Mouse (Mus musculus): ENCODE data around the gene Grhpr.
"Not testable (repeated sequence)": the region's sequence is repeated elsewhere in the genome, so short reads cannot be mapped to it uniquely, and the experiment has no call there.

Gene Grhpr

DNA sequence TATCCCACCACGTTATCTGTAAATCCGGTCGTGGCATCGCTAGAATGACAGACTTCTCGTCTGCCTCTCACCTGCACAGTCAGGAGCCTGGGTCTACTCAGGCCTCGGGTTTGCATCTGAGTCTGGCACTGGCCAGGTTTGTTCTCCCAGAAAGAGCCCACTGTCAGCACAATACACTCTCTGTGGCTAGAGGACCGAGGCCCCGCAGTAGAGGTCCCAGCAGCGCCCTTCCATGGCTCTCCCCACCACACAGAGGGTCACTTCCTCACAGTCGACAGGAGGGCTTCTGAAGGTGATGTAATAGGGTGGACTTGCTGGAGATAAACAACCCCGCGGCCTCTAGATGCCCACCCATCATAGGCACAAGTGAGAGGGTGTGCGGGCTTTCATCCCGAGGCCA, 7.3 kb upstream of the Grhpr start:
- DNase-seq (ENCODE audit: low read depth in 1 of 2, low spot score in 2 of 2), result no peak

DNA sequence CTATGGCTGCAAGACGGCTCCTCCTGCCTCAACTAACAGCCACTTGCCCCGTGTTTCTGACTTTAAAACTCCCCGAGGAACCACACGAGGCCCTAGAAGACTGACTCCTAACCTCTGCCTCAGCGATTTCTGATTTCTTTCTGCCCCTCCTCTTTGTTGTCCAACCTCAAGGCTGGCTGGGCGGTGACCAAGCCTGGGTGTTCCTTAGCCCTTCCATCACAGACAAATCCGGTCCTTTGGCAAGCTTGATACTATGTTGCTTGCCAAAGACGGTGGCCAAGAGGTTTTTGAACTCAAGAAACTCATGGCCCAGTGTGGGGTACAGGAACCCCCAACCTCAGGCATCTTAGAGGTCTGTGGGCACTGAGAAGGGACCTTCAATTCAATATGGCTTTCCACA, 6.9 kb upstream of the Grhpr start:
- DNase-seq (ENCODE audit: low read depth in 1 of 2, low spot score in 2 of 2), result no peak

DNA sequence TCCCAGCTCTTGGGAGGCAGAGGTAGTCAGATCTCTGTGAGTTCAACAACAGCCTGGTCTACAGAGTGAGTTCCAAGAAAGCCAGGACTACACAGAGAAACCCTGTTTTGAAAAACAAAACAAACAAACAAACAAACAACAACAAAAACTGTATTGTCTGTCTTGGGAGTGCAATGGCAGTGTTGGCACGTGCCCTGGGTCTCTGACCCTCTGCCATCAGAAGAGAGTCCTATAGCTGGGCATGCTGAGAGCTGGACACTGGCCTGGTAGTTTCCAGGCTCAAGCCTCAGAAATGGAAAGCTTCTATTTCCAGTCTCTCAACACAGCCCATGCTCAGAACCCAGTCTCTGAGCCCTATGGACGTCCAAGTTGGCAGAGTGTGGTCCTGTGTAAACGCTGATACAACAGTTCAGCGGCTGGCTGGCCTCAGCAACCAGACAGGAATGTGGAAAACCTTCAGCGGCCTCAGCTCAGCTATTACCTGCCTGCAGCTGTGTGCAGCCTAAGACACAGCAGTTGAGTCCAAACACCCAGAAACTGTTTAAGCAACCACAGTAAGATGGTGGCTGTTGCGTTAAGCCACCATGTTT, 5.1 kb upstream of the Grhpr start:
- DNase-seq (ENCODE audit: low read depth in 1 of 2, low spot score in 2 of 2), result no peak

DNA sequence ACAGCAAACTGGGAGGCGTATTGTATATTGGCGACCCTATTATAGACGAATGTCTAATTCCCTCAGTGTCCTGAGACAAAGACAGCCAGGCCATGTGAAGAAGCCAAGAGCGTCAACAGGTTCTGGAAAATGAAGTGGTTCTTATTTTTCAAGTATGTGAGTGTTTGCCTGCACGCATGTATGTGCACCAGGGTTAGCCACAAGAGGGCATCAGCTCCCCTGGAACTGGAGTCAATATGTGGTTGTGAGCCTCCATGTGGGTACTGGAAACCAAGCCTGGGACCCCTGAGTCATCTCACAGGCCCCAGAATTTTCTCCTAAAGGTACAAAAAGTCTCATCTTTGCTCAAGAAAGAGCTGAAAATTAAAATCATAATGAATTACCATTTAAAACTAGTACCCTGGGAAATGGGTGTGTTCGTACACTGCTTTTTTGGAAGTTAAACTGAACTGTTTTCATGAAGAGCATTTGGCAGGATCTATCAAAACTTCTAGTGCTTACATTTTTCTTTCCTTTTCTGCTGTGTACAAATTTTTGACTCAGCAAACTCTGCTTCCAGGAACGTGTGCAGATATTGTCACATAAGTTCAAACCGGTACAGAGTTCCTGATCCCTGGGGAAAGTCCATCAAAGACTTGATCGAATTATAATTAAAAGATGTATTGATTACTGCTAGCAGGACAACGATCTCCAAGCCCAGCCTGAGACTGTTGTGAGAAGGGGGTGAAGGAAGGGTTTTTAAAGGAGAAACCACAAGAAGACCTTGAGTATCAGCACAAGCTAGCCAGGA, 4.1 kb upstream of the Grhpr start:
- DNase-seq (ENCODE audit: low read depth in 1 of 2, low spot score in 2 of 2), result no peak

DNA sequence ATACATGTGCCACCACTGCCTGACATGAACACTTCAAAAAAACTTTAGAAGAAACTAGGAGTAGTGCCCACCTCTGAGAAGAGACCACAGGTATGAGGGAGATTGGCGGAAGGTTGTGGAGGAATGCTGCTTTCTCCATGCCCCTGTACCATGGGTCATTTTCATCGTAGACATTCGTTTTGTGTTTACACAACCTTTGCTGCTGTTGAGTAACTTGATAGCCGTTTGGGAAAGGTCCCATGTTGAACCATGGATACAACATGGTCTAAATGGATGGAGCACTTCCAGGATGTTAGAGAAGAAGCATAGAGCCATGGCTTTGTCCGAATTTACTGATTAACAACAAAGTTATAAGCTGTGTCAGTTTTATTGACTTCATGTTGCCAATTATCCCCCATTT, 3.0 kb upstream of the Grhpr start:
- DNase-seq (ENCODE audit: low read depth in 1 of 2, low spot score in 2 of 2), result no peak

DNA sequence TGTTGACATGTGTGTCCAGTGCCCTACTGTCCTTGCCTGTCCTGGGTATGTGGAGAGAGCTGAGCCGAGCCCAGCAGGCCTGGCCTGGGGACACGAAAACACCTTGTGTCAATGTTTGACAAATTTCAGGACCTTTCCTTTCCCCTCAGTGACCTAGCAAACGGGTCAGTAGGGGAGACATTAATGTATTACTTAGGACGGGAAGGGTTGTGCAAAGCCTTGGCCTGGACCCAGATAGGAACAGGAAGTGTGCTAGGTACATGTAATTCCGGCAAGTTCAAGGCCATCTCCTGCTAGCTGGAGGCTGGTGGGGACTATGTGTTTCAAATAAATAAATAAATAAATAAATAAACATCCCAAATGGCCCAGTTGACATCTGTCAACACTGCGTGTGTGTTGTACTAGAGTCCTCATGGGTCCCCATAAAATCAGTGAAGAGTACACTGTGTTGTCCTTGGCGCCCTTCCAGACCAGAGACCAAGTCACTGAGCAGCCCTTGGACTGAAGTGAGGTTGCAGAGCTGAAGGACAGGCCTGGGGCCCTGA, 1.3 kb upstream of the Grhpr start:
- DNase-seq (ENCODE audit: low read depth in 1 of 2, low spot score in 2 of 2), result no peak

DNA sequence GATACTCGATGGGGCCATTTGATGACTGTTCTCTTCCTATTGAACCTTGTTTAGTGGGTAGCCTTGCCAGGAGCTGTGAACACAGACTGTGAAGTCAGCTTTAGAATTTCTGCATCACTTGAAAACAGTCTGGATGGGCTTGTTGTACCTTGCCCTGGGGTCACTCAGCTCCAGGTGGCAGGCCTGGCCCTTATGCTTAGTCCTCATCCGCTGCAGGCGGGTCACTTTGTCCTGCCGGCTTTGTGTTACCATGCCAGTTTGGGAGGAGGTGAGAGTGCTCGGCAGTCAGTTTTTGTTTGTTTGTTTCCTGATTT, 736 bp downstream of the Grhpr start:
- DNase-seq (ENCODE audit: low read depth in 1 of 2, low spot score in 2 of 2), result no peak

DNA sequence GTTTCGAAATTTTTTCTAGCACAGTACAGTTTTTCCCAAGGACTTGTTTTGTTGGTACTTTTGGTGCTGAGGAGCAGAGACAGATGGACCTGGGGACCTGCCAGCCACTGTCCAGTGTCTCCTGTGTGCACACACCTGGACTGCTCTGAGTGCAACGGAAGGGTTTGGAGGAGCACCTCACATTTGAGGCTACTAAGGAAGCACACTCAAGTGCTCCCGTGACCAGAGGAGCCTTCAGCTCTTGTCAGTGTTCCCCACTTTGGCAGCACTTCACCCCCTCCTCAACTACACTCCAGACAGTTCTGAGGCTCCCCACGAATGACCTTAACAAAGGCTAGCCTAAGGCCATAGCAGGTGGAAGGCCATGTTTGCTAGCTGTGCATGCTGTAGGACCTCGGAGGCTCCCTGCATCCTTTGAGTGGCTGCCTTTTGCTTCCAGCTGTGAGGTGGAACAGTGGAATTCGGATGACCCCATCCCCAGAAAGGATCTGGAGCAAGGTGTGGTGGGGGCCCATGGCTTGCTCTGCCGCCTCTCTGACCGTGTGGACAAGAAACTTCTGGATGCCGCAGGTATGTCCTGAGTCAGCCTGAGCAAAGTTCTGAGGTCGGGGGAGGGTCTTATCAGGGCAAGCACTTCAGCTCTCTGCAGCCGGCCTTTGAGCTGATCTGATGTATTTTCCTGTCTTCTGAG, 1.4 kb downstream of the Grhpr start:
- no peak for DNase-seq (ENCODE audit: low read depth in 1 of 2, low spot score in 2 of 2)

DNA sequence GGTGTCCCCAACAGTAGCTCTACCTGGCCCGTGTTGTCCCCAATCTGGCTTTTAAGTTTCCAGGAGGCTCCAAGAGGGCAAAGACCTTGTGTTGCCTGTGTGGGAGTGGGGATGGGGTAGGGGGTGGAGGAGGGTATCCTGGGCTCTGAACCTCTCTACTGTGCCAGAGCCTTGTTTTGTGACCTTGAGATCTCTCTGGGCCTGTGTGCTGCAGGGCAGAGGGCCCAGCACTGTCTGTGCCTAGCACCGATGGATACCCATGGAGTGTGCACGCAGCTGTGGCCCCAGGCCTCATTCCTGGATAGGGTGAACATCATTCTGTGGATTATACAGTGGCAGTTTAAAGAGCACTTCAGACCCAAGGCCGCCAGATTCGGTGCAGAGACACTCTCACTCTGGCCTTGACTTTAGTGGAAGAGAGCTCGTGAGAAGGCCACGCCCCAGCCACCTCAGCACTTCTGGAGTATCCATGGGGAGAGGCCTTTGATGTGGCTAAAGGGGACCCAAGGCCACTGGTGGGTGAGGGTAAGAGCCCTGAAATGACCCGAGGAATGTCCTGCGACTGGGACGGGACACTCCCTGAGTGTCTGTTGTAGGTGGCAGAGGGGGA, 2.0 kb downstream of the Grhpr start:
- no peak for DNase-seq (ENCODE audit: low read depth in 1 of 2, low spot score in 2 of 2)

DNA sequence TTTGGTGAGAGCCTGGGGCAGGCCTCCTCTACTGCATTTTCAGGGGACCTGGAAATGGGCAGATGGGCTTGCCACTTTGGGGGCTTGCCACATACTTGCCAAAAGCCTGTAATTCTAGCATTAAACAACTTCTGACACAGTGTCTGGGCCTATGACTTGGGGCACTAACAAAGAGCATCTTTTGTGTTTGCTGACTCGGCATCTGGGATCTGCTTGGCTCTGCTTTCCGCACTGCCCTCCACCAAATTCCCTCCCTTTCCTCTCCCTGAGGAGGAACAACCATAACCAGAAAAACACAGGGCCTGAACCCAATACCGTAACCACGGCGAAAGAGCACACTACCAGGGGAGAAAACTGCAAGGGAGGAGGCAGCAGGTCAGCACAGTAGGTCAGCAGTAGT, 9.4 kb downstream of the Grhpr start:
- no peak for DNase-seq (ENCODE audit: low read depth in 1 of 2, low spot score in 2 of 2)

DNA sequence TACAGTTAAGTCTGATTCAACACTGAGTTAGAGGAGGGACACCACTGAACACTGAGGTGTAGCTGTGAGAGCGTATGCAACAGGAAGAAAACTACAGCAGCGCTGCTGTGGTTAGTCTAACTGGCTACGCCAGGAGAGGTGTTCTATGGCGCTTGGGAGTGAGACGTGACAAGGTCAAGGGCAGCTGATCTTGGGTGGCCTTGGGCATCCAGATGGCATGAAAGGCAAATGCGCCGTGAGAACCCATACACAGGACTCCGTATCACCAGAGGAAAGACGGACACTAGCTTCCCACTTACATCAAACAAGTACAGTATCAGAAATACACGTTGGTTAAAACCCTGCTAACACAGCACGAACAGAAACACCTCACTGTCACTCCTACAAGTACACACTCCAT, 11.1 kb downstream of the Grhpr start:
- not testable (repeated sequence) for DNase-seq (ENCODE audit: low read depth in 1 of 2, low spot score in 2 of 2)

DNA sequence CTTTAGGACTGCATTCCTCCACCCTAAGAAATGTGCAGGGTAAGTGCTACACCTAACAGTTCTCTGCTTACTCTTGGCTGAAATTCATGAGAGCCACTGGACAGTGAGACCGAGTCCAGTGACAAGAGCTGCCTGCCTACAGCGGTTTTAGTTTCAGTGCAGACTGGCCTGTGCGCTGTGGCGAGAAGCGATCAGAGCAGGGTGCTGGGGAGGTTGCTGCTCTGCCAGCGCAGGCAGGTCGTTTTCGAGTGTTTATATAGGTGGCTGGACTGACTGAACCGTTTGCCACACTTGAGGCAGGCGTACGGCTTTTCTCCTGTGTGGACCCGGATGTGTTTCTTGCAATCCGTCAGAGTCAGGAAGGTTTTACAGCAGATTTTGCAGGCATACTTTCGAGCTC, 12.0 kb downstream of the Grhpr start:
- not testable (repeated sequence) for DNase-seq (ENCODE audit: low read depth in 1 of 2, low spot score in 2 of 2)

DNA sequence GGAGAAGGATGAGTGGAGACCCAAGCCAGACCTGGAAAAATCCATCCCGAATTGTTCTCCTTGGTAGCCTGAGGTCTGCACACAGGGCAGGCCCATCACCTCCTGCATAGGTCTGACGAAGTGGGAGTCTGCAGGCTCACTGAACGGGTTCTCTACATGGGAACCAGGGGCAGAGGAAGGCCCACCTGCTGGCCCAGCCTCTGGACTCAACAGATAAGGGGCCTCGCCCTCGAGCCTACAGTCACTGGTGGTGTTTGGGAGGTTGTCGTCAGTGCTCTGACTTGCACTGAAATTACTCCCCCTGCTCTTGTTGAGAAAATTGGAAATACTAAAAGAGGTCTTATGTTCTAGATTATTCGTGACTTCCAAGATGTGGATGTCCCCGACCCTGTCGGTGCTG, 12.7 kb downstream of the Grhpr start:
- DNase-seq (ENCODE audit: low read depth in 1 of 2, low spot score in 2 of 2), result no peak

DNA sequence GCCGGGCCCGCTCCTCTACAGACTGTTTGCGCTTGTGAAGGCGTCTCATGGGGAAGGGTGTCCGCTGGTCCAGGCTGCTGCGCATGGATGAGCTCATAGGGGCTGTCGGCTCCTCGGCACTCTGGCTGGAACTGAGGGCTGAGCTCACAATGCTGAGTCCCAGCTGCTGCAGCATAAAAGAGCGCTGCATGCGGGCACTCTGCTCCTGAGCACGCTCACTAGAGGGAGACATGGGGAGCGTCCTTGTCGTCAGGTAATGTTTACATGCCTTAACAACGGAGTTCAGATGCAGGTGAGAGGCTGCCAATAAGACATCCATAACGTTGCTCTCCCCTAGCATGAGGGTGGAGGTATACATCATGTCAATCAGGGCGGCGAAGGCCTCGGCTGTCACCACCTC, 13.6 kb downstream of the Grhpr start:
- DNase-seq (ENCODE audit: low read depth in 1 of 2, low spot score in 2 of 2), result no peak

DNA sequence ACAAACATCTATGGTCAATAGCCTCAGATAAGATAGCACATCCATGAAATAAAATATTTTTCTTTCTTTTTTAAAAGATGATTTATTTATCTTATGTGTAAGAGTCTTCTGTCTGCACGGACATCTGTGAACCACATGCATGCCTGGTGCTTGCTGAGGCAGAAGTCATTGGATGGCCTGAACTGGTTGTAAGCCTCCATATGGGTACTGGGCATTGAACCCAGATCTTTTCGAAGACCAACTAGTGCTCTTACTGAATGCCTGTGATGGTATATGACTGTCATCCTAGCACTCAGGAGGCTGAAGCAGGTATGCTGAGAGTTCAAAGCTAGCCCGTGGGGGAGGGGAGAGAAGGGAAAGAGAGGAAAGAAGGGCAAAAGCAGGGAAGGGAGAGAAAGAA, 16.9 kb downstream of the Grhpr start:
- no peak for DNase-seq (ENCODE audit: low read depth in 1 of 2, low spot score in 2 of 2)

DNA sequence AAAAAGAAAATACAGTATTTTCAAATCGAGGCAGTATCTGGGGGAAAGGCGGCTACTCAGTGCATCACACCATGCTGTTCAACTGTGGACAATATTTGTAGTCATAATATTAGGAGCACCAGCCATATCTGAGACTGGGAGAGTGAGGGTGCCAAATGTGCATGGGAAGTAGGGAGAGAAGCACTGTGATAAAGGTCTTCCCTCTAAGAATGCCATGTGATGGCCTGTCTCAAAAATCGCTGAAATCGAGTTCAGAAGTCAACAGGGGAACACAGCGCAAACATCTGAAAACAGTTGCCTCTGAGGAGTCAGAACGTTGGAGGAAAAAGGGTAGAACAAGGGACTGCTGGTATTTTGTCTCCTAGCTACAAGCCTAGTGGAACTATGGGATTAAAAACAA, 18.8 kb downstream of the Grhpr start:
- DNase-seq (ENCODE audit: low read depth in 1 of 2, low spot score in 2 of 2), result no peak

DNA sequence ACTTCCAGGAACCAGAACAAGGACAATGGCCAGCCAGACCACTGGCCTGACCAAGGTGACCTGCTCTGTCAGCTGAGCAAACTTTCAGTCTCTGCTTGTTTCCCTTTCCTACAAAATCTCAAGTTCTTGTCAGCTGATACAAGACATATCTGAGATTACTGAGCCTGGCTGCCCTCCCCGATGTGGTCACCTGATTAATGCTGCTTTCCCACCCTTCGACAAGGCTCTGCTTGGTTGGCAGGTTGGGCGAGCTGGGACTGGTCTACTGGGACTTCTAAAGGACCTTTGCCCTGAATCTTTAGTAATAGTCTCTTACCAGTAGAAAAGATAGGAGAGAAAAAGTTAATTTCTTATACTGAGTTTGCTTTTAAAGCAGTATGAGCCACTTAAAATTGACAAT, 24.3 kb downstream of the Grhpr start:
- no peak for DNase-seq (ENCODE audit: low read depth in 1 of 2, low spot score in 2 of 2)

DNA sequence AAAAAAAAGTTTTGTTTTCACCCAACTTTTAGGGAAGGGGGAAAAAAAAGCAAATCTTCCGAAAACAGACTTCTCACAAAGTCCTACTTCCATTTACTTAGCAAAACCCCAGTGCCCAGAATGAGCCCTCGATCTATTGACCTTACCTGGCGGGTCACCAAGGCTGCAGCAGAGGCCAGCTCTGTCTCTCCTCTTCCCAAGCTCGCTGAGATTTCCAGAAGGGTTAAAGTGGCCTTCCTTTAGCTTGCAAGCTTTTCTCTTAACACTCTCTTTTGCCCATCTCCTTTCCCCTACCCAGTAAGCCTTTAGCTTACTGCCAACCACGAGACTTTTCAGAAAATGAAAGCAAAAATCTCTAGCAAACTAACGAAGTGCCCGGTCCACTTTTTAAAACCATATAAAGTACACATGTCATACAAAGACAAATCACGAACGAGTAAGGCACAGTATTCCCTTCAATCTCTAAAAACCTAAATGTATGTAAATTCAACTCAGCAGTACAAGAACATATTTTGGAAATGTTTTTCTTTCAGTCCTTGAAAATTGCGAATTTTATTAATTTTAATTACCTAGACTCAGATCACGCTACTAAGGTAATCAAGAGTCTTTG, 29.7 kb downstream of the Grhpr start:
- no peak for DNase-seq (ENCODE audit: low read depth in 1 of 2, low spot score in 2 of 2)

DNA sequence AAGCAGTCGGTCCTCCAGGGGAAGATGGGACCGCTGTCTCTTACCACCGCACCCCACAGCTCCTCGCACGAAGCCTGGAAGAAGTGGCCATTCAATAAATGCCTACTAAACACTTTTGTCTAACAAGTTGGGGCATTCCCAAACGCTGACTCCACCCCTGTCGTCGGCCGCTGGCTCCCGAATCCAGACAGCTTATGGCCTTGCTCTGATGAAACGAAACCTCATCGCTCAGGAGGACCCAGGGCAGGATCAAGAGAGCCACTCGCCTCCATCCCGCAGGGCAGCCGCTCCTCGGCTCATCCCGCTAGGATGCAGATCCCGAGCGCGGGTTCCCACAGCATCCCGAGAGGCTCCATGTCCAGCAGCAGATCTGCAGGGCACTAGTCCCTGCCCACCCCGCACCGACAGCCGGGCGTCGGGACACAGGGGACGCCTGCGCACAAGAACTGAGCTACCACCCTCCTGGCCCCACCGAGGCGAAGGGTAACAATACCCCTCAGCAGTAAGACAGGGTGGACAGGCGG, 30.4 kb downstream of the Grhpr start:
- peak; percentile 20 to 53 for DNase-seq (ENCODE audit: low read depth in 1 of 2, low spot score in 2 of 2)

DNA sequence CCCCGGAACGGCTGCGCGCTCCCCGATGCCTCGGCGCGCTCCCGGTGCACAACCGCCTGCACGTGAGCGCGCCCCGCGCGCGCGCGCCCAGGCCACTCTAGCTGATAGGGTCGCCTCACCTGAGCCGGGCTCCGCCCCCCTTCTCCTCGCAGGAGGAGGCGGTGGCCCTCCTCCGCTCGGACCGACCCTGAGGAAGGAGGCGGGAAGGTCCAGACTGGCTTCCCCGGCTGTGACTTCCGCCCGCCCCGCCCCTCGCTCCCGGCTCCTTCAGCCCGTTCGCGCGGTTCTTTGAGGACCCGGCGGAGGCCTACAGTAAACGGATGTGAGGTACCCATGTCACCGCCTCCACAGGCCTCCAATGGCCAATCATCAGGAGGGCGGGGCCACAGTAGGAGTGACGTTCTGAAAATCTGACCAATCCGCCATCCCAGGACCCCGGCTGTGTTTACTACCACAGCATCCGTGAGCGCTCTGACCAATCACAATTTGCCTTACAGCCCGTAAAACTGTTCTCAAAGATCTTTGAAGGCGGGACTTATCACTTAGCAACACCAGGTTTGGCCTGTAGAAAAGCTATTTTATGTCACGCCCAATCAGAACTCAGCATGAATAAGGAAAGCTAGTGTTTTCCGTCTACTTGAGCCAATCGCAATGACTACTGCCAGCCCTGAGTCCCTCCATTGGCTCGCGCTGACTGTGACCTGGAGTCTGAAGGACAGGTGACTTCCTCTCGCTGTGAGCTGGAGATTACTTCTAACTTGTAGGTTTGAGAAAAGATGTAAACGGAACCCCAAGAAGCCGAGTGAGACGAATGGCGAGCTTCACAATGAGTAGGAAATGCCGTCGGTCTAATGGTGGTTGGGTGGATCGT, 31.1 kb downstream of the Grhpr start, which contains the start of gene Zbtb5:
Gene Zbtb5, minus strand, starts transcription at position 308 of the 871 bp plus-strand sequence.
- DNase-seq (ENCODE audit: low read depth in 1 of 2, low spot score in 2 of 2), result peak; percentile 99 to 100

Data from monocyte, adult 2 months (primary cell).